Mouse (Mus musculus): ENCODE measurements around the gene Msantd2.

Gene Msantd2

GRCm38 (mm10) chr9:37488041-37488440, 1.1 kb upstream of the Msantd2 start:
- H3K4me1 ChIP-seq (replicated peaks; ENCODE audit: low read depth, low read length) = peaks cover 79% of the 10 kb centered on the region
- peaks cover 14% of the 10 kb centered on the region for H3K36me3 ChIP-seq (ENCODE audit: insufficient read depth, low read length)
- H3K27me3 ChIP-seq (ENCODE audit: insufficient read depth, low read length) = no peaks in the 10 kb centered on the region
- H3K4me3 ChIP-seq (replicated peaks; ENCODE audit: low read length) = peak overlapping the region; percentile 95
- H3K9me3 ChIP-seq (ENCODE audit: low read length) = no peaks in the 10 kb centered on the region
- TF ChIP-seq POU5F1 (IDR thresholded peaks at IDR 0.05; ENCODE audit: borderline replicate concordance, low read length) = no peak
- no peak for TF ChIP-seq NANOG (IDR thresholded peaks at IDR 0.05; ENCODE audit: borderline replicate concordance, low read length)
- TF ChIP-seq CTCF (conservative IDR thresholded peaks at IDR 0.05; ENCODE audit: low read length) = no peak

- H3K4me1 ChIP-seq (replicated peaks; ENCODE audit: low read depth, low read length) = peaks cover 79% of the 10 kb centered on the region
- no peak for TF ChIP-seq NANOG (IDR thresholded peaks at IDR 0.05; ENCODE audit: borderline replicate concordance, low read length)
- TF ChIP-seq POU5F1 (IDR thresholded peaks at IDR 0.05; ENCODE audit: borderline replicate concordance, low read length) = no peak
- TF ChIP-seq CTCF (conservative IDR thresholded peaks at IDR 0.05; ENCODE audit: low read length) = no peak
Measured at GRCm38 (mm10) chr9:37489446-37490120, 464 bp downstream of the Msantd2 start.

GRCm38 (mm10) chr9:37495761-37496160, 6.6 kb downstream of the Msantd2 start:
- H3K36me3 ChIP-seq (ENCODE audit: insufficient read depth, low read length) = peaks cover 75% of the 10 kb centered on the region
- no peaks in the 10 kb centered on the region for H3K27me3 ChIP-seq (ENCODE audit: insufficient read depth, low read length)
- TF ChIP-seq CTCF (conservative IDR thresholded peaks at IDR 0.05; ENCODE audit: low read length) (no peak), NANOG (IDR thresholded peaks at IDR 0.05; ENCODE audit: borderline replicate concordance, low read length) (no peak), POU5F1 (IDR thresholded peaks at IDR 0.05; ENCODE audit: borderline replicate concordance, low read length) (no peak)
- no peak overlapping the region for H3K4me3 ChIP-seq (replicated peaks; ENCODE audit: low read length)
- no peaks in the 10 kb centered on the region for H3K9me3 ChIP-seq (ENCODE audit: low read length)
- peaks cover 89% of the 10 kb centered on the region for H3K4me1 ChIP-seq (replicated peaks; ENCODE audit: low read depth, low read length)

More at GRCm38 (mm10) chr9:37489446-37490120, 464 bp downstream of the Msantd2 start:
- Histone ChIP-seq H3K4me3 (replicated peaks; ENCODE audit: low read length) (peak overlapping the region; percentile 95), H3K27me3 (ENCODE audit: insufficient read depth, low read length) (no peaks in the 10 kb centered on the region), H3K36me3 (ENCODE audit: insufficient read depth, low read length) (peaks cover 30% of the 10 kb centered on the region), H3K9me3 (ENCODE audit: low read length) (no peaks in the 10 kb centered on the region)

GRCm38 (mm10) chr9:37496325-37496724, 7.2 kb downstream of the Msantd2 start:
- Histone ChIP-seq H3K27me3 (ENCODE audit: insufficient read depth, low read length) (no peaks in the 10 kb centered on the region), H3K9me3 (ENCODE audit: low read length) (no peaks in the 10 kb centered on the region)
- TF ChIP-seq CTCF (conservative IDR thresholded peaks at IDR 0.05; ENCODE audit: low read length) = no peak
- no peak for TF ChIP-seq NANOG (IDR thresholded peaks at IDR 0.05; ENCODE audit: borderline replicate concordance, low read length)

GRCm38 (mm10) chr9:37500201-37500600, 11.1 kb downstream of the Msantd2 start:
- peaks cover 67% of the 10 kb centered on the region for H3K36me3 ChIP-seq (ENCODE audit: insufficient read depth, low read length)
- TF ChIP-seq POU5F1 (IDR thresholded peaks at IDR 0.05; ENCODE audit: borderline replicate concordance, low read length) = no peak
- no peak; the same call in 1 of the 2 replicates for TF ChIP-seq NANOG (IDR thresholded peaks at IDR 0.05; ENCODE audit: borderline replicate concordance, low read length)
- TF ChIP-seq CTCF (conservative IDR thresholded peaks at IDR 0.05; ENCODE audit: low read length) = no peak
- no peak overlapping the region for H3K4me3 ChIP-seq (replicated peaks; ENCODE audit: low read length)
- H3K27me3 ChIP-seq (ENCODE audit: insufficient read depth, low read length) = no peaks in the 10 kb centered on the region
- peaks cover 82% of the 10 kb centered on the region for H3K4me1 ChIP-seq (replicated peaks; ENCODE audit: low read depth, low read length)
- no peaks in the 10 kb centered on the region for H3K9me3 ChIP-seq (ENCODE audit: low read length)

More at GRCm38 (mm10) chr9:37496325-37496724, 7.2 kb downstream of the Msantd2 start:
- peaks cover 87% of the 10 kb centered on the region for H3K4me1 ChIP-seq (replicated peaks; ENCODE audit: low read depth, low read length)
- peaks cover 72% of the 10 kb centered on the region for H3K36me3 ChIP-seq (ENCODE audit: insufficient read depth, low read length)
- no peak overlapping the region for H3K4me3 ChIP-seq (replicated peaks; ENCODE audit: low read length)

- Histone ChIP-seq H3K27me3 (ENCODE audit: insufficient read depth, low read length) (no peaks in the 10 kb centered on the region), H3K36me3 (ENCODE audit: insufficient read depth, low read length) (peaks cover 66% of the 10 kb centered on the region), H3K9me3 (ENCODE audit: low read length) (no peaks in the 10 kb centered on the region), H3K4me3 (replicated peaks; ENCODE audit: low read length) (no peak overlapping the region), H3K4me1 (replicated peaks; ENCODE audit: low read depth, low read length) (peaks cover 80% of the 10 kb centered on the region)
- TF ChIP-seq CTCF (conservative IDR thresholded peaks at IDR 0.05; ENCODE audit: low read length) (no peak), NANOG (IDR thresholded peaks at IDR 0.05; ENCODE audit: borderline replicate concordance, low read length) (no peak), POU5F1 (IDR thresholded peaks at IDR 0.05; ENCODE audit: borderline replicate concordance, low read length) (no peak)
Measured at GRCm38 (mm10) chr9:37501170-37501569, 12.1 kb downstream of the Msantd2 start.

- Histone ChIP-seq H3K4me1 (replicated peaks; ENCODE audit: low read depth, low read length) (peaks cover 68% of the 10 kb centered on the region), H3K9me3 (ENCODE audit: low read length) (no peaks in the 10 kb centered on the region), H3K4me3 (replicated peaks; ENCODE audit: low read length) (no peak overlapping the region), H3K36me3 (ENCODE audit: insufficient read depth, low read length) (peaks cover 58% of the 10 kb centered on the region), H3K27me3 (ENCODE audit: insufficient read depth, low read length) (no peaks in the 10 kb centered on the region)
- TF ChIP-seq CTCF (conservative IDR thresholded peaks at IDR 0.05; ENCODE audit: low read length) (peak; percentile 78), NANOG (IDR thresholded peaks at IDR 0.05; ENCODE audit: borderline replicate concordance, low read length) (no peak)
Measured at GRCm38 (mm10) chr9:37504348-37504747, 15.2 kb downstream of the Msantd2 start.

- Histone ChIP-seq H3K4me1 (replicated peaks; ENCODE audit: low read depth, low read length) (peaks cover 55% of the 10 kb centered on the region), H3K27me3 (ENCODE audit: insufficient read depth, low read length) (no peaks in the 10 kb centered on the region), H3K4me3 (replicated peaks; ENCODE audit: low read length) (no peak overlapping the region), H3K9me3 (ENCODE audit: low read length) (peaks cover 9% of the 10 kb centered on the region), H3K36me3 (ENCODE audit: insufficient read depth, low read length) (peaks cover 48% of the 10 kb centered on the region)
- TF ChIP-seq CTCF (conservative IDR thresholded peaks at IDR 0.05; ENCODE audit: low read length) (no peak), POU5F1 (IDR thresholded peaks at IDR 0.05; ENCODE audit: borderline replicate concordance, low read length) (no peak)
Measured at GRCm38 (mm10) chr9:37506023-37506422, 16.9 kb downstream of the Msantd2 start.

GRCm38 (mm10) chr9:37512097-37512496, 23.0 kb downstream of the Msantd2 start:
- Histone ChIP-seq H3K4me1 (replicated peaks; ENCODE audit: low read depth, low read length) (peaks cover 57% of the 10 kb centered on the region), H3K4me3 (replicated peaks; ENCODE audit: low read length) (no peak overlapping the region), H3K9me3 (ENCODE audit: low read length) (peaks cover 18% of the 10 kb centered on the region), H3K27me3 (ENCODE audit: insufficient read depth, low read length) (no peaks in the 10 kb centered on the region), H3K36me3 (ENCODE audit: insufficient read depth, low read length) (peaks cover 38% of the 10 kb centered on the region)
- TF ChIP-seq CTCF (conservative IDR thresholded peaks at IDR 0.05; ENCODE audit: low read length) = no peak
- no peak for TF ChIP-seq NANOG (IDR thresholded peaks at IDR 0.05; ENCODE audit: borderline replicate concordance, low read length)
- no peak for TF ChIP-seq POU5F1 (IDR thresholded peaks at IDR 0.05; ENCODE audit: borderline replicate concordance, low read length)

Data from E14TG2a.4 (cell line).